Mouse (Mus musculus) heart, adult 2 months (tissue): ENCODE results near the gene Tmcc2.

ENCODE experiments used
- CTCF ChIP-seq: fragments of 200-600 bp; IDR thresholded peaks from 2 replicates; pipeline ENCODE4 v1.8.1; 2022; ENCODE audit warnings: antibody characterized with exemption, mild to moderate bottlenecking, moderate library complexity
- POLR2A ChIP-seq: fragments of 200-500 bp; IDR thresholded peaks from 2 replicates; pipeline ENCODE4 v1.6.1; 2011; ENCODE audit warnings: mild to moderate bottlenecking, low read depth, low read length, control low read depth; ENCODE audit not compliant: insufficient read depth

DNA sequence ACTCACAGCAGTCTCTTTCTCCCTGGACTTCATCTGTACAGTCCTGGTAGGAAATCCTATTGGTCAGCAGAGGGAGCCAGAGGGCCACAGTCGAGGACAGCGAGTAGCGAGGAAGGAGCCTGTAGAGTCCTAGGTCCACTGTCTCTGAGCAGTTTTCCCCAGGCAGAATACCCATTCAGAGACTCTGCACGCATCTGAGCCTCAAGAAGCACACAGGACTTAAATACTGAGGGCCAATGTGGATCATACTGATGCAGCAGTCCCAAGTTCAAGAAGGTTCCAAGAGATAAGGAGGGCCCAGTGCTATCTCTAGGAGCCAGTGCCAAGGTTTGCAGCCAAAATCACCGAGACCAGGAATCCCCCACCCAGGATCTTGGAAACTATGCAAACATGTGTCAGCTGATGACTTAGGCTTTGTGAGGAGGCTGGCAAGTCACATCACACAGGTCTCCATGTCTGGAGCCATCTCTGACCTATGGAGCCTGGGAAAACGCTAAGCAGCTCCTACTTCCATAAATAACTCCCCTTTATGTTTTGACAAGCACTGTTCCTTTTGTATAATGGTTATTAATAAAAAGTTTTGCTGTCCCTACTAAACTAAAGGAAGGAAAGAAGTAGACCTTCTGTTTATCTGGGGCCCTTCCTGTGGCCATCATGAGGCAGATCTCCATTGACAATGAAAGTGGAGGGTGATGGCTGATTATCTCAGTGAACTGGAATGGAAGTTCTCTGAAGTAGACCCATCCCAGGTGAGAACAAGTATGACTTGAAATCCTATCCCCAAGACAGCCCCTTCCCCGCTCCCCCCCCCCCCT is 23.2 kb downstream of the Tmcc2 start:
- no peak for TF ChIP-seq POLR2A
- no peak; the same call in 1 of the 2 replicates for TF ChIP-seq CTCF
